Mouse (Mus musculus): Measurements from ENCODE around the gene Mthfd1l.

Mthfd1l gene

GRCm38 (mm10) chr10:3972981-3973588 is at the start of gene Mthfd1l:
Mthfd1l (plus strand) TSS chr10:3973118.
- in situ Hi-C loops (cut with MboI) = no loop called here

DNA sequence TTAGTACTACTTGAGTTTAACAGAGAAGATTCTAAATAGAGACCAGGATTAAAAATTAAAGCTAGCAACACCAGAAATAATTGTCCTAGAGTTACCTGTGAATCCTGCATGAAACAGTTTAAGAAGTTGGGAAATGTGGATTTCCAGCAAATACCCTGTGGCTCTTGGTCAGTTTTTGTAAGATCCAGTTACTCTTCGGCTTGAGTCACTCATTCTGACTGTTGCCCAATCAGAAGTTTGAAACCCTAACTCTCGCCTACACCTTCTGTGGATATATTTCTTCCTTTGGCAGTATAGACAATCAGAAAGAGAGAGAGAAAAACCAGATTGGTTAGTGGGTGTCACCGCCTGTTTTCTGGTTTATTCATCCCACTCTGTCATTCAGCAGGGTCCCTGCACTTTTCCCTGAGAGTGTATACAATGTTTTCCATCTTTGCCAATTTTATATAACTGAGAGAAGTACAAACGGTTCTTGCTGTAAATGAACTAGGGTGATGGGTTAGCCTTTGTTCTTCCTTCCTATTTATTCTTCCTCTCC is 44.8 kb upstream of the Mthfd1l start:
- in situ Hi-C loops (cut with MboI) = no loop called here

DNA sequence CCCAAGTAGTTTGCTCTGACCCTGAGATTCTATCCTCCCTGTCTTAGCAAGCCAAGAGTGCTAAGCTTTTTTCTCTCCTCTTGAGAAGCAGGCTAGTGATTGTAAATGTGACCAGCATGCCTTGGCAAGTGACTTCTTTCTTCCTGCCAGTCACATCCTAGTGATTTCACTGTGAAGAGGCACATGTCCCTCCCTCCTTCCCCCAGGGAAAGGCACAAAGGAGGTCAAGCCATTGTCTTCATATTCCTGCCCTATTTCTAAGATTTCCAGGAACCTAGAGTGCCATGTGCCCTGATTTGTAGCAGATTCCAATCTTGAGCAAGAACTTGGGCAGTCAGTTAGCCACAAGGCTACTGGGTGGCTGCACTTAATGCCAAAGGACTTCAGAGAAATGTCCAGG is 41.1 kb upstream of the Mthfd1l start:
- in situ Hi-C loops (cut with MboI) = no loop called here

DNA sequence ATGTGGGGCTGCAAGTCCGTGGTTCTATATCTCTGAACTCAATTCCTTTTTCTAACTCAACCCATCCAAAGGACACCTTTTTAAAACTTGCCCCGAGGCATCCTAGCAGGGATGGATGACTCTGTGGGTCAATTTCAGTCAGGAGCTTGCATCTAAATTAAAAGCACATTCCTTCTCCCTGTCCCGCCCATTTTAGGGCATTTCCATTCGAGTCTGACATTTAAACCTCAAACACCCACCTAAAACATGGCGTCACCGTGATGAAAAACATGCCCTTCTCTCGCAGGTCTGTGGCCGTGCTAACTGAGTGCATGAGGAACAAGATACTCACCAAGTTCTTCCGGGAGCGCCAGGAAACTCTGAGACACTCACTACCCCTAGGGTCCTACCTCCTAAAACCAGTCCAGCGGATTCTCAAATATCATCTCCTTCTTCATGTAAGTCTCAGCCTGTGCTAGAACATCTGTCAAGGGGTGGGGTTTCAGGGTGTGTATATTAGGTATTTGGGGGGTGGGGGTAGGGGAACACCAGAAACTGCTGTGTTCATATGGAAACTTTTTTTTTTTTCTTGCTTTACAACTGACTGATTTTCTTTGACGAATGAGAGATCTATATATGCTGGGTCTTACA is 39.5 kb upstream of the Mthfd1l start:
- in situ Hi-C loops (cut with MboI) = no loop called here

- in situ Hi-C loops (cut with MboI) = no loop called here
Observed at GRCm38 (mm10) chr10:3936864-3937263, 36.1 kb upstream of the Mthfd1l start.

- in situ Hi-C loops (cut with MboI) = loop anchor here (10.0 kb wide), 1 partner anchor 405 kb away; no protein-coding TSS in a partner anchor
Observed at GRCm38 (mm10) chr10:3939895-3940595, 32.9 kb upstream of the Mthfd1l start.

DNA sequence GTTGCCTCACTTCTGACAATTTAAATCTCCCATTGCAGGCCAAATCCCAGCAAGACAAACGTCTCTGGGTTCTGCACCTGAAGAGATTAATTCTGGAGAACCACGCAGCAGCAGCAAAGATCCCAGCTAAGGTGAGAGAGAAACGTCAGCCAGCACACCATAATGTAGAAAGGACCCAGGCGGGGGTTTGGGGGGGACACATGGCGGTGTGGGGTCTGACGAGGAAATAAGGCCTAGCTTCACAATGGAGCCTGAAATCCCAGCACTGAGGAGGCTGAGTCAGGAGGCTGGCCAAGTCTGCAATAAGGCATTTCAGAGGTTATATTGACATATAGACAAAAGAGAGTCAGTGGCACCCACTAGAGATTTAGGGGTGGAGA is 32.3 kb upstream of the Mthfd1l start:
- in situ Hi-C loops (cut with MboI) = loop anchor here (10.0 kb wide), 1 partner anchor 406 kb away; no protein-coding TSS in a partner anchor

GRCm38 (mm10) chr10:3941054-3941757 is 31.7 kb upstream of the Mthfd1l start:
- in situ Hi-C loops (cut with MboI) = loop anchor here (10.0 kb wide), 1 partner anchor 406 kb away; no protein-coding TSS in a partner anchor

DNA sequence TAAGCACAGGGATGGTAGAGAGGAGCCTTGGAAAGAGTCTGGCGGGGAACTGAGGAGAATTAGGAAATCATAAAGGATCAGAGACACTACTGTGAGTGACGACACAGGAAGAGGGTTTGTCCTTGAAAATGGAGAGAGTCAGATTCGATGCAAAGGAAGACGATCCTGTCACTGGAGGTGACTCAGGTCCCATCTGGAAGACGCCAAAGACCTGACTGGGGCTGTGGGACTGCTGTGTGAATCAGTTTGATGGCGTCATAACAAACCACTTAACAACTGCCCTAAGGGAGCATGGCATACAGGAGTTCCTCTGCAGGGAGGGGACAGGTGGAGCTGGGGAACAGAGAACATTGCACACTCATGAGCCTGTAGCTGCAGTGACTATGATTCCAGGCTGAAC is 30.6 kb upstream of the Mthfd1l start:
- in situ Hi-C loops (cut with MboI) = loop anchor here (10.0 kb wide), 1 partner anchor 407 kb away; no protein-coding TSS in a partner anchor

DNA sequence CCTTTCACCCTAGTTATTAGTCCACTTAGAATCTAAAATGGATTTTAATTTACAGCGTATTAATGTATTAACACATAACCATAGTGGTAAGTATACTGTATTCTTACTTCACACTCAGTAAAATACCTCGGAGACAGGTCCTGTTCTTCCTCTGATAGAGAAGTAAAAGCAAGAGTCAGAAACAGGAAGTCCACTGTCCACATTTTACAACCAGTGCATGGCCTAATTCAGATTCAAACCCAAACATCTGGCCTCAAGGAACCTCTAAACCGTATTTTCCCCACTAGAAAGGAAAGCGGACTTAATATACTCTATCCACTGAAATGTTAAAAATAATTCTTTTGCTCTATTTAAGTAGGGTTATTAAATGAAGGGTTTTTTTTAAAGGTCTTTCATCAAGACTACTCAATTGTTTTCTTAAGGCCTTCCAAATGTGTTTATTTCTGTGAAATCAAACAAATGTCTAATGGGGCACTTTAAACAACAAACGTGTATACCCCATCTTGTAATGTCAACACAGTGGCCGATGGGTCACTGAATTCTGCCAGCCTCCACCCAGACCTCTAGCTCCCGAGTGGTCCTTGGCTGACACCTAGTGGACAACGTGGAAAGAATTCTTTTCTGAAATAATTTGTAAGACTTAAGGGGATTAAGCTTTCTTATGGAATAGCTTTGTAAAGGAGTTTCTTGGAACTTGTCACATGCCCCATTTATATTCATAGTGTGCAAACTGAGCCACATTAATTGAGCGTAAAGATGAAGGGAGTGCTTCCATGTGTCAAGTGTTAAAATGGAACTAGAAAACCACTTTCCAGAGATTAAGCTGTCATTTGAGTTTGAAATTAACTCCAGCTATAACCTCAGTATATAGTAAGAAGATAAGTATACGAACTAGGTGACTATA is 29.2 kb upstream of the Mthfd1l start:
- in situ Hi-C loops (cut with MboI) = loop anchor here (10.0 kb wide), 1 partner anchor 409 kb away; no protein-coding TSS in a partner anchor

DNA sequence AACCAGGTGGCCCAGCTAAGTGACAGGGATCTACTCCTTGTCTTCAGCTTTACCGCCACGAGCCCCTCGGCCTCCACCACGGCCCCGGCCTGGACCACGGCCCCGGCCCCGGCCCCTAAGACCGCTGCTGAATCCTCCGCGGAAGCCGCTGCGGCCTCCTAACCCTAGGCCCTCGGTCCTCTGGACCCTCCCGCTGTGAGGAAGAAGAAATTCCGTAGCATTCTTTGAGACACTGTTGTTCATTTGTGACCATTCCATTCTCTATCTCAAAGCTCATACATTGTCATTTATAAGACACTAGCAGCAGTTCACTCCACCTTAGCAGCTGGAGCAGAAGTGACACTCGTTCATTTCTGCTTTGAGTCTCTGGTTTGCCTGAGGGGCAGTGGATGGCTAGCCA is 26.0 kb upstream of the Mthfd1l start:
- in situ Hi-C loops (cut with MboI) = loop anchor here (10.0 kb wide), 1 partner anchor 412 kb away; no protein-coding TSS in a partner anchor

DNA sequence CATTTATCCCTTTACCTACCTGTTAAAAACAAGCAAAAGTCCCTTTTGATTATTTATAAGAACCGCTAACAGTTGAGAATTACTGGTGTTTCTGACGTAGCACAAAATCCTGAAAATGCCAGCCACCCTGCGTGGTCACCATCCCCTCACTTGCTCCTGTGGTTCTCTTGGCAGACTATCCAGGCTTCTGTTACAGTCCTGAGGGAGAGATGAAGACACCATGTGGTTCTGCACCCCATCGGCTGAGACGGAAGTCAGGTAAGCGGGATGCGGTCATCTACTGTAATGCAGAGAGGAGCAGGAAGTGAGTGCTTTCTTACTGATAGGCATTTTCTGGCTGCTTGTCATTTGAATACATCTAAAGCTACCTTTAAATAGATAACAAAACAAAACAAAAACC is 25.6 kb upstream of the Mthfd1l start:
- in situ Hi-C loops (cut with MboI) = loop anchor here (10.0 kb wide), 1 partner anchor 413 kb away; no protein-coding TSS in a partner anchor

DNA sequence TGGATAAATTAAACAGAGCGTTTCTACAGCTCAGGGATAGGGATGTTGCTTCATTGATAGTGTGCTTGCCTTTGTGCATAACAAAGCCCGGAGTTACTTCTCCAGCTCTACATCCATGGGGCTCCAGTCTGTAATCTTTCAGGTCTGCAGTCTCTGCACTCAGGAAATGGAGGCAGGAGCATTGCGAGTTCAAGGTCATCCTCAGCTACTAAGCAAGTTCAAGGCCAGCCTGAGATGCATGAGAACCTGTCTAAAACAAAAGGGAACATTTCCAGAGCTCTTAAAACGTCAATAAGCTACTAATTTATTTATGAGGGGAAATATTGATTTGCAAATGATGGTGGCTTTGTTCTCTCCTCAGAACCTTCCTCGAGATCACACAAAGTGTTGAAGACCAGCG is 23.6 kb upstream of the Mthfd1l start:
- in situ Hi-C loops (cut with MboI) = loop anchor here (10.0 kb wide), 1 partner anchor 415 kb away; no protein-coding TSS in a partner anchor

DNA sequence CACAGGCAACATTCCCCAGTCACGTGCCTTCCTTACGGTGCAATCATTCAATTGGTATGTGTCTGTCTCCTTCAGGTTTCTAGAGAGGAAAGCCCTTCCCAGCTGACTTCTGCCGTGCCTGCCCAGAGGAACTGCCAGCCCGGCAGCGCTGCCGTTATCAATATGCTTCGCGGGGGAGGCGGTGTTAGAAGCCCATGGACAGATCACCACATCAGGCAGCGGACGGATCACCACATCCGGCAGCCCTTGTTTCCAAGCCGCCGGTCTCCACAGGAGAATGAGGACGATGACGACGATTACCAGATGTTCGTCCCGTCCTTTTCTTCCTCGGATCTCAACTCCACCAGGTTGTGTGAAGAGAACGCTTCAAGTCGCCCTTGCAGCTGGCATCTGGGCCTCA is 16.4 kb upstream of the Mthfd1l start:
- in situ Hi-C loops (cut with MboI) = no loop called here

DNA sequence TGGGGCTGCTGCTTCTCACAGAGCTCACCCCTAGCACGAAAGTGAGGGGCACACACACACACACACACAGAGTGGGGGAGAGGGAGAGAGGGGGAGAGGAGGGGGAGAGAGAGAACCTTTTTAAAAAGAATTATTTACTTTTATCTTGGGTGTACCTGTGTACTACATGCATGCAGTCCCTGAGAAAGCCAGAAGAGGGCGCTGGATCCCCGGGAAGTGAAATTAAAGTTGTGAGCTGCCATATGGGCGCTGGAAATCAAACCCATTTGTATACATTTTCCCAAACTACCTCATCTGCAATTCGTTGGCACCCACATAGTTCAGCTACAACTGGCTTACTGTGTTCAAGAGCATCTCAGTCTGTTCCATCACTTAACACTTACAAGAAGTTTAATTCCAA is 14.3 kb upstream of the Mthfd1l start:
- in situ Hi-C loops (cut with MboI) = no loop called here

- in situ Hi-C loops (cut with MboI) = no loop called here
Observed at GRCm38 (mm10) chr10:3969026-3969425, 3.9 kb upstream of the Mthfd1l start.

DNA sequence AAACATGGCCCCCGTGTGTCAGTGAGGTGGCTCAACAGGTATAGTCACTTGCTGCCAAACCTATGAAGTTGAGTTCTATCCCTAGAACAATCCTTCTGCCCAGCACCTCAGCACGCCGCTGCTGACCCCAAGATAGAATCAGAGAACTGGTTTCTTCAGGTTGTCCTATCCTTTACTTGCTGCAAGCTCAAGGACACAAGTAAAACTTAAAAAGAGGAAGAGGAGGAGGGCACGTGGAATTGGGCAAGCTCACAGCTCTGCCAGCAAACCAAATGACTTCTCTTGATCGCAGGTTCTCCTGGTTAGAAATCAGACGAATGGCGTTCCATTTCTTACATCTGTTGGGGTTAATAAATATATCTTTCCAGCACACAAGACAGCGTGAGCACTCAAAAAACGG is 681 bp upstream of the Mthfd1l start:
- in situ Hi-C loops (cut with MboI) = no loop called here

DNA sequence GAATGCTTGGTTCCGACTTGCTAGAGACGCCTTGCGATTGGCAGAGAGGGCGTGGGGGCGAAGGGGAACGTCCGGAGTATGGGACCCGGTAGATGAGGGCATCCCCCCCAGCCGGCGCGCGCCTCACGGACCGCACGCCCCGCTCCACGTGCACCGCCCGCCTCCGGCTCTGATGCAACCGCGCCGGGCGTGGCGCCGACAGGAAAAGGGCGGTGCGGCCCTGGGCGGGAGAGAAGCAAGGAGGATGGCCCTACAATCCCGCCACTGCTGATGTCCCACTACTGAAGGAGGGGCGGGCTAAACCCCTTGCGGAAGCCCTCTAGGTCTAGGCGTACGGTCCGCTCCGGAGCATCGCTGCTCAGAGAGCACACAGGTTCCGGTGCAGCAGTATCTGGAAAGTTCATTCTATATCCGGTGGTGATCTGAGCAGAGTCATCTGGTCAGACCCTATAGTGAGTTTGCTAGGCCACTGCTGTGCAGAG is 712 bp downstream of the Mthfd1l start:
- in situ Hi-C loops (cut with MboI) = no loop called here

GRCm38 (mm10) chr10:3974380-3974779 is 1.5 kb downstream of the Mthfd1l start:
- in situ Hi-C loops (cut with MboI) = no loop called here

GRCm38 (mm10) chr10:3975898-3976622 is 3.1 kb downstream of the Mthfd1l start:
- in situ Hi-C loops (cut with MboI) = loop anchor here (25.0 kb wide), 2 partner anchors 1186 to 1836 kb away; partner anchors contain the start of genes Fbxo5 and Mtrf1l
